Mouse (Mus musculus) hindbrain, postnatal 0 days (tissue): Measurements from ENCODE around the gene Clnk. TPM values are rescaled to one million over a fixed set of nuclear protein-coding genes. Genes with fewer than 3 reads are reported as not detected.

Source experiments
- ATAC-seq: fragments of 200-750 bp; cut with Nextera tagmentation; 2 replicates; pipeline ENCODE4 v1.8.0; 2017; ENCODE audit warnings: mild to moderate bottlenecking, moderate TSS enrichment, moderate library complexity
- DNase-seq: peaks from one replicate; pipeline ENCODE4 v3.0.0-alpha.2; 2015; ENCODE audit warnings: low spot score
- H3K27ac ChIP-seq: fragments of 300-500 bp; sonication (generic); 2 replicates; pipeline ENCODE4 v1.5.1; 2014; ENCODE audit warnings: mild to moderate bottlenecking
- H3K27me3 ChIP-seq: fragments of 300-500 bp; sonication (generic); 2 replicates; pipeline ENCODE4 v1.6.1; 2014; ENCODE audit warnings: low read length, mixed read lengths; ENCODE audit not compliant: insufficient read depth
- H3K36me3 ChIP-seq: fragments of 300-500 bp; sonication (generic); 2 replicates; pipeline ENCODE4 v1.6.1; 2014; ENCODE audit warnings: low read length, mixed read lengths; ENCODE audit not compliant: insufficient read depth
- H3K4me1 ChIP-seq: fragments of 300-500 bp; sonication (generic); 2 replicates; pipeline ENCODE4 v1.6.1; 2014; ENCODE audit warnings: antibody characterized with exemption, low read length, mixed read lengths; ENCODE audit not compliant: insufficient read depth
- H3K4me2 ChIP-seq: fragments of 300-500 bp; sonication (generic); 2 replicates; pipeline ENCODE4 v1.6.1; 2014; ENCODE audit warnings: low read depth, mild to moderate bottlenecking, low read length, moderate library complexity, mixed read lengths
- H3K4me3 ChIP-seq: fragments of 300-500 bp; sonication (generic); 2 replicates; pipeline ENCODE4 v1.5.1; 2014; ENCODE audit warnings: low read length
- H3K9ac ChIP-seq: fragments of 300-500 bp; sonication (generic); replicated peaks from 2 replicates; pipeline ENCODE4 v1.6.1; 2014; ENCODE audit warnings: mild to moderate bottlenecking, low read length, moderate library complexity, mixed read lengths
- H3K9me3 ChIP-seq: fragments of 300-500 bp; sonication (generic); 2 replicates; pipeline ENCODE4 v1.6.1; 2016; ENCODE audit warnings: low read length, mixed read lengths
- CTCF ChIP-seq: IDR thresholded peaks from 2 replicates; pipeline ENCODE4 v1.5.1; 2016; ENCODE audit warnings: antibody characterized with exemption, control low read depth, low read depth
- WGBS: fragments of 180-500 bp; shearing (Covaris S2); extraction: QIAGEN DNeasy Blood & Tissue Kit; methylation state at CpG from one replicate; pipeline ENCODE4 v1.1.7; 2014; 5-methylcytosine and 5-hydroxymethylcytosine counted together
- polyA plus RNA-seq: library from polyadenylated mRNA; unstranded; fragments of >200 nt; fragmentation: Nextera tagmentation; extraction: Ambion mirVana; gene quantifications from 2 replicates; pipeline ENCODE4 v1.2.1, GENCODE M21; 2015
- total RNA-seq: library from RNA; depleted of rRNA; stranded (reverse); fragments of >200 nt; gene quantifications from 2 replicates; pipeline ENCODE4 v1.2.3, GENCODE M21; 2014

Gene Clnk
- total and polyA plus RNA-seq, 2 experiments from 2014 or later = not detected

DNA sequence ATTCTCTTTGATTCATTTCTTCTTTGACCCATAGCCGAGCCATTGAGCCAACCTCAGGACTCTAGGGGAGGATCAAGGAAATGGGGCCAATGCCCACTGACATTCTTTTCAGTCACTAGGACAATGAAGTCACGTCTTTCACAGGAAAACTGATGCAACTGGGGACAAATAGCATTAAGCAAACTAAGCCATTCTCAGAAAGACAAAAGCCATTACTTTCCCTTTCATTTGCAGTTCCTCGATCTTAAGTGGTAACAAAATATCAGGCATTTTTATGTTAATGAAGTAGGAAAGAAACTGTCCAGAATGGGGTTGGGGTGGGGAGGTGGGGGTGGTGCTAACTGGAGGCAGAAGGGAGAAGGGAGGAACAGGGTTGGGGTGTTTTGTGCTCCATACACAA, 178.6 kb downstream of the Clnk start:
- 18% methylated on average over 3 of the region's 3 CpGs for WGBS
- no peak overlapping the region for H3K9ac ChIP-seq
- H3K4me2 ChIP-seq = no peak overlapping the region
- H3K27ac ChIP-seq = no peak overlapping the region
- H3K36me3 ChIP-seq = no peaks in the 10 kb centered on the region
- DNase-seq = no peak
- H3K9me3 ChIP-seq = no peaks in the 10 kb centered on the region
- H3K27me3 ChIP-seq = no peaks in the 10 kb centered on the region
- H3K4me1 ChIP-seq = no peaks in the 10 kb centered on the region
- no peak for TF ChIP-seq CTCF
- H3K4me3 ChIP-seq = no peak overlapping the region
- ATAC-seq = no peak

DNA sequence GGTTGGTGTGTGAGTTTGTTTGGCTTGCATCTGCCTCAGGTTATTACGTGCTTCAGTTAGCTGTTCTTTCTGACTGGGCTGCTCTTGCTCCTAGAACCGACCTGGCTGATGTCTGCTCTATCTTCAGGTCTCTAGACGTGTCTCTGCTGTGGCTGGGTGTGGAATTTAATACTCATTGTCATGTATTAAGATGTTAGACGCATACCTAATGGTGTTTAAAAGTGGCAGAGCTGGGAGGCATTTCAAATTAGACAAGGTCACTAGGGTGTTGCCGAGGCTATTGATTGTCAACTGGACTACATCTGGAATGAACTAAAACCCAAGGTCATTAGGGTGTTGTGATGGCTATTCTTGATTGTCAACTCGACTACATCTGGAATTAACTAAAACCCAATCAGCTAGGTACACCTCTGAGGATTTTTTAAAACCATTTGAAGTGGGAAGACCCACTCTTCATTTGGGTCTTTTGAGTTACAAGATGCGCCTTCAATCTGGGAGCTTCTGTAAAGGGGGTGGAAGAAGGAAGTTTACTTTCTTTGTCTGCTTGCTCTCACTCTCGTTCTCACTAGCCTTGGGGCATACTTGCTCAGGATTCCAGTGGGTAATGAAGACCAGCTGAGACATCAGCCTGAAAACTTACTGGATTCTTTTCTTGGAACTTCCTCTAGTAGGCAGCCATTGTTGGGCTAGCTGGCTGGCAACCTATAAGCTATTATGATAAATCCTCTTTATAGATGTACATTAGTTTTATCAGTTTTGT, 179.8 kb downstream of the Clnk start:
- no peak for DNase-seq
- H3K9me3 ChIP-seq = no peaks in the 10 kb centered on the region
- TF ChIP-seq CTCF = no peak
- no peak overlapping the region for H3K4me3 ChIP-seq
- no peak for ATAC-seq
- WGBS = 64% methylated on average over 8 of the region's 8 CpGs
- no peaks in the 10 kb centered on the region for H3K27me3 ChIP-seq
- H3K4me2 ChIP-seq = no peak overlapping the region
- H3K36me3 ChIP-seq = no peaks in the 10 kb centered on the region
- no peak overlapping the region for H3K27ac ChIP-seq
- H3K9ac ChIP-seq = no peak overlapping the region
- no peaks in the 10 kb centered on the region for H3K4me1 ChIP-seq

GRCm38 (mm10) chr5:38692859-38693258, 183.8 kb downstream of the Clnk start:
- TF ChIP-seq CTCF = no peak
- Histone ChIP-seq H3K9me3 (no peaks in the 10 kb centered on the region), H3K27ac (no peak overlapping the region), H3K4me2 (no peak overlapping the region), H3K4me1 (no peaks in the 10 kb centered on the region), H3K36me3 (no peaks in the 10 kb centered on the region), H3K27me3 (no peaks in the 10 kb centered on the region), H3K4me3 (no peak overlapping the region), H3K9ac (no peak overlapping the region)
- 85% methylated on average over 6 of the region's 6 CpGs for WGBS
- ATAC-seq (no peak), DNase-seq (no peak)

- H3K27me3 ChIP-seq = no peaks in the 10 kb centered on the region
- H3K4me1 ChIP-seq = no peaks in the 10 kb centered on the region
- no peak overlapping the region for H3K9ac ChIP-seq
- H3K4me2 ChIP-seq = no peak overlapping the region
- 89% methylated on average over 6 of the region's 6 CpGs for WGBS
- H3K36me3 ChIP-seq = no peaks in the 10 kb centered on the region
- H3K4me3 ChIP-seq = no peak overlapping the region
- TF ChIP-seq CTCF = no peak
- no peak overlapping the region for H3K27ac ChIP-seq
- H3K9me3 ChIP-seq = no peaks in the 10 kb centered on the region
- ATAC-seq = no peak
- DNase-seq = no peak
These were observed 187.4 kb downstream of the Clnk start for GRCm38 (mm10) chr5:38689186-38689585.

DNA sequence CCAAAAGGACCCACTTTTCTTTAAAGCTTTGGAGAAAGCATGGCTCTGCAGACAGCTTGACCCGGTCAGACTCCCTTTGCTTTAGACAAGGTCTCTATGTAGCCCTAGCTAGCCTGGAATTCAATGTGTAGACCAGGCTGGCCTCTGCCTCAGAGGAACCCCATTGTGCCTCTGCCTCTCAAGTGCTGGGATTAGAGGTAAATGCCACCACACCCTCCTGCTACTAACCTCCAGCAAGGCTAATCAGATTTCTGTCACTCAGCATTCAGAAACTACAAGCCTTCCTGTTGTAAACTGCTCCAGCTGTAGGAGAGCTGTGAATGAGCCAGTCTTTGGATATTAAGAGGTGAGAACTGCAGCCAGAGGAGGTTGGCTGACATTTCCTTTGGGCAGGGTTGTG, 188.9 kb downstream of the Clnk start:
- ATAC-seq = no peak
- H3K27ac ChIP-seq = no peak overlapping the region
- no peak overlapping the region for H3K9ac ChIP-seq
- WGBS = 90% methylated on average over 1 of the region's 1 CpGs
- H3K4me1 ChIP-seq = peaks cover 8% of the 10 kb centered on the region; the same call in 1 of the 2 replicates
- H3K4me3 ChIP-seq = no peak overlapping the region
- TF ChIP-seq CTCF = no peak
- no peaks in the 10 kb centered on the region for H3K27me3 ChIP-seq
- no peak for DNase-seq
- H3K36me3 ChIP-seq = no peaks in the 10 kb centered on the region
- H3K9me3 ChIP-seq = no peaks in the 10 kb centered on the region
- no peak overlapping the region for H3K4me2 ChIP-seq

- peaks cover 8% of the 10 kb centered on the region; the same call in 1 of the 2 replicates for H3K4me1 ChIP-seq
- H3K9ac ChIP-seq = peak within 1 kb of the TSS; percentile 83
- no peak for TF ChIP-seq CTCF
- peak within 1 kb of the TSS; percentile 89 for H3K4me2 ChIP-seq
- no peaks in the 10 kb centered on the region for H3K27me3 ChIP-seq
- peak within 1 kb of the TSS; percentile 53 for H3K4me3 ChIP-seq
- 1% methylated on average over 80 of the region's 89 CpGs for WGBS
- 0 out of 2 replicates have a peak, but pooled peaks cover 2% of the 10 kb centered on the region for H3K9me3 ChIP-seq
- H3K36me3 ChIP-seq = peaks cover 26% of the 10 kb centered on the region
- ATAC-seq (peak; percentile 91), DNase-seq (peak; percentile 83)
- H3K27ac ChIP-seq = peak within 1 kb of the TSS; percentile 85
These were observed 192.3 kb downstream of the Clnk start, which contains the start of gene Zfp518b for GRCm38 (mm10) chr5:38684164-38684911. Zfp518b (minus strand) TSS chr5:38684826.
